Mouse (Mus musculus) forebrain, embryonic 16.5 days (tissue): Measurements from ENCODE around the gene Boc. TPM values are rescaled to one million over a fixed set of nuclear protein-coding genes. Genes with fewer than 3 reads are reported as not detected.
A peak's percentile ranks its signal among the peaks of the same experiment; 100 is the strongest.

Experiments
- ATAC-seq: fragments of 200-750 bp; cut with Nextera tagmentation; 2 replicates; pipeline ENCODE4 v1.8.0; 2017; ENCODE audit warnings: mild to moderate bottlenecking, moderate library complexity
- H3K27ac ChIP-seq: fragments of 300-500 bp; sonication (generic); 2 replicates; pipeline ENCODE4 v1.5.1; 2014; ENCODE audit warnings: low read length, control low read depth
- H3K27me3 ChIP-seq: fragments of 300-500 bp; sonication (generic); replicated peaks from 2 replicates; pipeline ENCODE4 v1.6.1; 2014; ENCODE audit warnings: low read length; ENCODE audit not compliant: control insufficient read depth, insufficient read depth
- H3K36me3 ChIP-seq: fragments of 300-500 bp; sonication (generic); 2 replicates; pipeline ENCODE4 v1.6.1; 2014; ENCODE audit not compliant: control insufficient read depth, insufficient read depth
- H3K4me1 ChIP-seq: fragments of 300-500 bp; sonication (generic); replicated peaks from 2 replicates; pipeline ENCODE4 v1.6.1; 2014; ENCODE audit warnings: low read length; ENCODE audit not compliant: control insufficient read depth, insufficient read depth
- H3K4me2 ChIP-seq: fragments of 300-500 bp; sonication (generic); 2 replicates; pipeline ENCODE4 v1.6.1; 2014; ENCODE audit warnings: mild to moderate bottlenecking, low read length, control low read depth
- H3K4me3 ChIP-seq: fragments of 300-500 bp; sonication (generic); replicated peaks from 2 replicates; pipeline ENCODE4 v1.5.1; 2014; ENCODE audit warnings: mild to moderate bottlenecking, low read length, control low read depth
- H3K9ac ChIP-seq: fragments of 300-500 bp; sonication (generic); replicated peaks from 2 replicates; pipeline ENCODE4 v1.6.1; 2014; ENCODE audit warnings: low read depth, low read length, control low read depth
- H3K9me3 ChIP-seq: fragments of 300-500 bp; sonication (generic); 2 replicates; pipeline ENCODE4 v1.6.1; 2016; ENCODE audit warnings: low read length; ENCODE audit not compliant: control insufficient read depth
- WGBS: fragments of 180-500 bp; shearing (Covaris S2); extraction: QIAGEN DNeasy Blood & Tissue Kit; methylation state at CpG from one replicate; pipeline ENCODE4 v1.1.7; 2014; 5-methylcytosine and 5-hydroxymethylcytosine counted together
- polyA plus RNA-seq: library from polyadenylated mRNA; unstranded; fragments of >200 nt; fragmentation: Nextera tagmentation; extraction: Ambion mirVana; gene quantifications from 2 replicates; pipeline ENCODE4 v1.2.1, GENCODE M21; 2015

Boc gene
- polyA plus RNA-seq, result 15.2 and 17.6 TPM in 2 replicates

DNA sequence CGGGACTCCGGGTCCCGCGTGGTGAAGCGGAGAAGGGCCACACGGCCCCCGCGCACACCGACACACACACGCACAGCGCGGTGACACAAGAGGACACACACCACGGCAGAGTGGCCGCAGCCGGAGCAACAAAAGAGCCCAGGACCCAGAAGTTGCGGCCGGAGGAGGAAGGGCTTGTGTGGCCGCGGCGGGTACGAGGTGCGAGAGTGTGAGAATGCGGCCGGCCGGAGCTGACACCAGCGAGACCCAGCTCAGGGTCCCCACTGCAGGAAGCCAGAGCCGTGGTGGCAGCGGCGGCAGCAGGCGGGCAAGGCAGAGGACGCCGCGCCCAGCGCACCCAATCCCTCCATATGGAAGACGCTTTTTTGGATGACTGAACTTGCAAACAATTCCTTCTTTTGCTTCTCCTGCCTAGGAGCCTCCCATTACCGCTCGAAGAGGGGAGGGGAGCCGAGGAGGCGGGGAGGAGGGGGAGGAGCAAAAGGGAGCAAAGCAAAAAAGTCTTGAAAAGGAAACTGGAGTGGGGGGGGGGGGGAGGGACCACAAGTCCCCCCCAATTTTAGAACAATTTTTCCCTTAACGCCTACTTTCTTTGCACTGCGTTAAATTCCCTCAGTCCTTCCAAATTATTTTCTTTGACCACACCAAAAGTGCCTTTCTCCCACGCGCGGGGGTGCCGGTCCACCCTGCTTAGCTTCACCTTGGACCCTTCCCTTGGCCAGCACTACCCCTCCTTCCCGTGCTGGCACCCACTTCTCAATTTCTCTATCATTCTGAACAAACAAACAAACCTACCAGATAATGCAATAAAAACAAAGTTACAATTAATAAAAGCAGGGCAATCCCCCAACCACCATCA, at the start of gene Boc:
Gene Boc, minus strand, starts transcription at position 427 of the 859 bp plus-strand sequence.
- no peaks in the 10 kb centered on the region for H3K27me3 ChIP-seq
- ATAC-seq, result peak; percentile 79
- under 1% methylated on average over 42 of the region's 46 CpGs for WGBS
- H3K27ac ChIP-seq, result peak within 1 kb of the TSS; percentile 88
- no peaks in the 10 kb centered on the region for H3K36me3 ChIP-seq
- H3K4me1 ChIP-seq, result peaks cover 35% of the 10 kb centered on the region
- H3K9me3 ChIP-seq, result no peaks in the 10 kb centered on the region
- peak within 1 kb of the TSS; percentile 86 for H3K4me3 ChIP-seq
- H3K4me2 ChIP-seq, result peak within 1 kb of the TSS; percentile 89
- H3K9ac ChIP-seq, result peak within 1 kb of the TSS; percentile 85

DNA sequence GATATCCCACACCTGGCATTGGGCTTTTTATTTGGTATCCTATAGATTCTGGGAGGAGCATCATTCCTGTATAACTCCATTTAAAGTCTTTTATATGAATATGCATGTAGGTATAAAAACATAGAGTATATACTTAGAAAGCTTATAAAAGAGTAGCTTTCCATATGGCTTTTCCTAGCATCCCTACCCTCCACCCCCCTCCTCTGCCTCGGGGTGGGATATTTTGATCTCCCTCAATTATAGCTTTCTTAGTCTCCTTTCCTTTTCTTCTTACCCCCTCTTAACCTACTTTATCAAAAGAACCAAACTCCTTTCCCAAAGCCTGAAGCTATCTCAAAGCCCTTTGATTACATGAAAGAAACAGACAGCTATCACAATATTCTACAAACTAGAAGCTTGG, 47.9 kb upstream of the Boc start:
- Histone ChIP-seq H3K4me1 (no peaks in the 10 kb centered on the region; the same call in none of the 2 replicates), H3K9ac (no peak overlapping the region), H3K4me3 (no peak overlapping the region), H3K36me3 (no peaks in the 10 kb centered on the region), H3K27me3 (no peaks in the 10 kb centered on the region), H3K4me2 (no peak overlapping the region), H3K27ac (no peak overlapping the region), H3K9me3 (no peaks in the 10 kb centered on the region; the same call in 1 of the 2 replicates)
- ATAC-seq, result no peak
- WGBS, result 71% methylated on average over 1 of the region's 1 CpGs

DNA sequence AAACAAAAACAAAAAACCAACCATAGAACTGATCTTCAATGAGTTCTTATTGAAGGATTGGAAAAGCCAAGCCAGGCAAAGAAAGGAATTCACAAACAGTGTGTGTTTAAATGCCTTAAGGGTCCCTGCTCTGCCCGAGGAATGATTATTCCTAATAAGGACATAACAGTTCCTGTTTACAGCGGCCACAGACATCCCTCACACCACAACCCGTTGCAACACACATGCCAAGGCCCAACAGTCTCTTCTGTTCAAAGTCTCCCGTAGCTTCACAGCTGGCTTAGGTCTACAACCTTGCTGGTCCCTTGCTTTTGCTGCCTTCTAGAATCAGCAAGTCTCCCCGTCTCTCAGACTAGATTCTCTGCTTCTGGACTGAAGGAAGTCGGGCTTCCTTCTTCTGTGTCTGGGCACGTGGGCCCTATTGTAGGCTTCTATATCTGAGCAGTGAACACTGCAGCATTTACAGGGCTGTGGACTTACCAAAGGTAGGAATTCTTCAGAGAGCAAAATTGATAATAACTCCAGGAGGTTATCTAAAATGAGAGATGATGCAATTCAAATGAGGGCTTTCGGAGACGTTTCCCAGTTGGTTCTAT, 45.4 kb upstream of the Boc start:
- H3K27me3 ChIP-seq, result no peaks in the 10 kb centered on the region
- H3K27ac ChIP-seq, result no peak overlapping the region
- H3K4me3 ChIP-seq, result no peak overlapping the region
- H3K36me3 ChIP-seq, result no peaks in the 10 kb centered on the region
- no peak for ATAC-seq
- no peaks in the 10 kb centered on the region; the same call in 1 of the 2 replicates for H3K9me3 ChIP-seq
- WGBS, result 76% methylated on average over 9 of the region's 9 CpGs
- H3K4me1 ChIP-seq, result peaks cover 5% of the 10 kb centered on the region; the same call in 1 of the 2 replicates
- H3K9ac ChIP-seq, result no peak overlapping the region
- no peak overlapping the region for H3K4me2 ChIP-seq

DNA sequence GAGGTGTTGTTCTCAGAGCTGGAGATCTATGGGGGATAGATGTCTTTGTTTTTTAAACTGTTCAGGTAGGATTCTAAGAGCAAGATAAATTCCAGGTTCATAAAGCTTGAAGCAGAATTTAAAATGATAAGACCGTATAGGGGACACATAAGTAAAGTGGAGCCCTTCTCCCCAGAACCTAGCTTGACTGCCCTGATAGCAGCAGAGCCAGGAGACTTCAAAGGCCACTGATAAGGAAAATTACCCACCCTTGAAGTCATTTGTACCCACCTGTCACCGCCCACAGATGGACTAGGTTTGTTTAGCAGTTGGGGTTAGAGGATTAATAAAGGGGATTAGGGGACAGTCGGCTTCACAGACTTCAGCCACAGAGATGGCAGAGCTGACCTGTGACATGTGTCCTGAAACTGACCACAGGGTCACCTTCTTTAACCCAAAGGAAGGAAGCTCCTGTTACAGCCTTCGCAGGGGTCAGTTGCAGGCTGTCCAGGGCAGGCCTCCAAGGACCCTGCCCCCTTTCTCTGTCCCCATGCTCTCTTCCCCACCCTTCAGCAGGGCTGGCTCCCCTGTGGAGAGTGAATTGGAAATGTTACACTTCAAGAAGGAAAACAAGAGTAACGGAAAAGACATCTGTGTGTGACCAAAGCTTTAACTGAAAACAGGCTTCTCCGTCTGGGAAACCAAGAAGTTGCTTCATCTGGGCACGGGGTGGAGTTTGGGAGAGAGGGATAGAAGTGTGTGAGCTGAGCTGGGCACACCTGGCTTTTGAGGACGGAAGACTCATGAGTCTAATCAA, 43.5 kb upstream of the Boc start:
- H3K4me1 ChIP-seq, result peaks cover 5% of the 10 kb centered on the region; the same call in 1 of the 2 replicates
- no peak overlapping the region for H3K9ac ChIP-seq
- H3K4me2 ChIP-seq, result no peak overlapping the region
- no peaks in the 10 kb centered on the region for H3K36me3 ChIP-seq
- no peak overlapping the region for H3K27ac ChIP-seq
- no peak for ATAC-seq
- H3K9me3 ChIP-seq, result no peaks in the 10 kb centered on the region
- H3K4me3 ChIP-seq, result no peak overlapping the region
- no peaks in the 10 kb centered on the region for H3K27me3 ChIP-seq
- WGBS, result 32% methylated on average over 8 of the region's 8 CpGs

DNA sequence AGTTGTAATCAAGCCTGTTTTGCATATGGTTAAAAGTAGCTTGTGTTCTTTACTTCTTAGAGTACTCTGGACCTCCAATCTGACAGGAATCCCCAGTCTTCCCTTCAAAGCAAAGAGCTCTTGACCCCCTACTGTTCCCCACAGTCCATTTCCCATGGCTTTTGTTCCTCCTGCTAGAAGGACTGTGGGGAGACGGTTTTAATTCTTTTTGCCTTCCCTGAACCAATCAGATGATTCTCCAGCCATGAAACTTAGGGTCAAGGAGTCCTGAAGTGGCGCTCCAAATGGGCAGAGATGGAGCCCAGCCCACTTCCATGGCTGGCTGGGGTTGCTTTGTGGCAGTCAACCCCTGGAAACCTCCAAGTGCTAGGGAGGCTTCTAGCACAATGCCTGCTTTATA, 42.5 kb upstream of the Boc start:
- Histone ChIP-seq H3K4me3 (no peak overlapping the region), H3K4me1 (peaks cover 5% of the 10 kb centered on the region; the same call in 1 of the 2 replicates), H3K9me3 (no peaks in the 10 kb centered on the region), H3K9ac (no peak overlapping the region), H3K4me2 (no peak overlapping the region), H3K27me3 (no peaks in the 10 kb centered on the region), H3K27ac (no peak overlapping the region), H3K36me3 (no peaks in the 10 kb centered on the region)
- no peak for ATAC-seq
- WGBS, result 13% methylated on average over 2 of the region's 2 CpGs

DNA sequence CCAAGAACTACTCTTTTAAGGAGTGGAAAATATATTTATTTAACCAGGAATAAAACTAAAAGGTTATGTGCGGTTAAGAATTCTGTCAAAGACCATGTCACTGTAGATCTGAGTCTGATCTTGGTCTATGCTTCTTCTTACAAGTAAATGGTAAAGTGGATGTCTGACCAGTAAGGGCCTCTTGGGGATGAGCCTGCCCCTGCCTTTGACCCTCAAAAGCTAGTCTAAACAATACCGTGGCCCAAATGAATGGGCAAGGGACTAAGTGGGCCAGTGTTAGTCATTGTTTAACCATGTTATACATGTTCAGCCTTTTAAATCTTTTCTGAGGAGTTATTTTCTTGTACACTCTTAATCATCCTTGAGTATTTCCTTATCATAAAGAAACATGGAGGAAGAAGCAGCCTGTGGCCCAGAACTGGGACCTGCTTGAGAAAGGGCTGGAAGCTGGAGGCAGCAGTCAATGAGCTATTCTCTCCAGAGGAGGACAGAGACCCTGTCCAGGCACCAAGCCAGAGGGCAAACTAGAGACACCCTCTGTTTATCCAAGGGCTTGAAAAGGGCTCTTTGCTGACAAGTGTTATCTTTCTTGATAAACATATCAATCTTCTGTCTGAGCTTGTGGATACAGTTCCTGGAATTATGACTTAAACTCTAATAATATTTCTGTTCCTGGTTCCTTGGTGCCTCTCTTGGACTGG, 38.6 kb upstream of the Boc start:
- H3K9me3 ChIP-seq, result no peaks in the 10 kb centered on the region
- 92% methylated on average over 2 of the region's 2 CpGs for WGBS
- H3K4me3 ChIP-seq, result no peak overlapping the region
- H3K4me2 ChIP-seq, result no peak overlapping the region
- H3K36me3 ChIP-seq, result no peaks in the 10 kb centered on the region
- no peak overlapping the region for H3K27ac ChIP-seq
- no peak for ATAC-seq
- H3K27me3 ChIP-seq, result no peaks in the 10 kb centered on the region
- H3K9ac ChIP-seq, result no peak overlapping the region
- peaks cover 5% of the 10 kb centered on the region; the same call in 1 of the 2 replicates for H3K4me1 ChIP-seq

DNA sequence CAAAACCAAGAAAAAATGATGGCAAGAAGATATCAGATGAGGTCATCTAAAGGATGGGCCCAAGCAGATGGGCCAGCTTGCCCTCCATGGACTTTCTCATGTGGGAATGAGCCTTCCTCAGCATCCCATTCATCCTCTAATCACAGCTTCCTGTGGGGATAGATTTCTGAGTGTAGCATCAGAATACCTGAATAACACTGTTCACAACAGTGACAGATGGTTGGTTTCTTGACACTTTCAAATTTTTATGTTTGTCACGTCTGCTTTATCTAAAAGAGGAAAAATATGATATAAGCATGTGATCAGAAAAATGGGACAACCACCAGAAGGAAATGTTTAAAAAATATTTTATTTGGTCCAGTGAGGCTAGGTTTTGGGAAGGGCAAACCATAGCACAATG, 30.8 kb upstream of the Boc start:
- no peak overlapping the region; the same call in 1 of the 2 replicates for H3K27ac ChIP-seq
- H3K36me3 ChIP-seq, result no peaks in the 10 kb centered on the region
- ATAC-seq, result 0 out of 2 replicates have a peak, but pooled peaks have one; percentile 23
- 56% methylated on average over 1 of the region's 1 CpGs for WGBS
- no peak overlapping the region for H3K9ac ChIP-seq
- no peaks in the 10 kb centered on the region for H3K9me3 ChIP-seq
- H3K4me3 ChIP-seq, result no peak overlapping the region
- no peak overlapping the region for H3K4me2 ChIP-seq
- no peaks in the 10 kb centered on the region for H3K4me1 ChIP-seq
- no peaks in the 10 kb centered on the region for H3K27me3 ChIP-seq

DNA sequence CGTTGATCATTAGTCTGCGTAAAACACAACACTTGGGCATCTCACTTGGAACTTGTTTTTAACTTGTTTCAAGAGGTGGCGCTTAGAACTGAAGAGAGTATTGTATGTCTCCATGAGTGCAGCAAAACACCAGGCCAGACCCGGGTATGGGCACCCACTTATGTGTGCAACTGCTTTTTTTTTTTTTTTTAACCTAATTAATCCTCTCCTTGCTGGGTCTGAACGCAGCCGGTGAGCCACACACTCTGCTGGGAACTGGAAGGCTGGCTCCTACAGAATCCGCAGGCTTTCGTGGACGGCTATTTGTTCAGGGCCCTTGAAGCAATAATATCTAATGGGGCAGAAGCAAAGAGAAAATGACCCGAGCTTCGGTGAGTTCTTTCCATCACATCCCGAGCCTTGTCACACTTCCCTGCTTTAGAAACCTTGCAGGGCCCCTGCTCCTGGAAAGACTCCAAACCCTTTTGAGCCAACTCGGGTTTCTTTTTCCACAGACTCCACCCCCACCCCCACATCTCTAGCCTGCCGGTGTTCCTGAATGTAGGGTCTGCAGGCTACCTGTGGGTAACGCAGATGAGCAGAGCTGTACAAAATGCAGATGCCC, 20.8 kb upstream of the Boc start:
- Histone ChIP-seq H3K4me2 (peak overlapping the region; percentile 5; the same call in 1 of the 2 replicates), H3K36me3 (no peaks in the 10 kb centered on the region), H3K4me3 (no peak overlapping the region), H3K27ac (peak overlapping the region; percentile 48; the same call in 1 of the 2 replicates), H3K9ac (no peak overlapping the region), H3K4me1 (peaks cover 5% of the 10 kb centered on the region; the same call in 1 of the 2 replicates), H3K27me3 (no peaks in the 10 kb centered on the region), H3K9me3 (no peaks in the 10 kb centered on the region)
- ATAC-seq, result peak; percentile 93
- 3% methylated on average over 15 of the region's 15 CpGs for WGBS
